Mouse (Mus musculus) kidney, adult 11 months (tissue): ENCODE measurements around the gene Gm20870.
"Not testable (repeated sequence)": the region's sequence is repeated elsewhere in the genome, so short reads cannot be mapped to it uniquely, and the experiment has no call there.

Source experiments
- DNase-seq: peaks from one replicate; pipeline ENCODE4 v3.0.0; 2022

Gm20870 gene

DNA sequence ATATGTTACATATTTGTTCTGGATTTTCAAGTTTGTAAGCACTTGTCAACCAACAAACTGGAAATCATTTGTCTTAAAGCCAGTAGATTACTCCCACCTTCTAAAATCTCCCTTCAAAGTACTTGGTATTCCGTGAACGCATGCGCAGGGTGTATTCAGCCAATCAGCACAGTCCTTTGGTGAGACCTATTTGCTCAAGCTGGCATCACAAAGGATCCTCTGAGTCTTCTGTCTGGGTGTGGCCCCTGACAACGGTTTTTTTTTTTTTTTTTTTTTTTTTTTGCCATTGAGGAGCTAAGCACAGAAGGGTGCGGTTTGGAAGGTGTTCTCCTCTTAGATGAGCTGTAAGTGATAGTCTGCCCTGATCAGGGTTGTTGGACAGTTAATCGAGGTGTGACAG, at the start of gene Gm20870:
Gene Gm20870, plus strand, starts transcription at position 301 of the 400 bp plus-strand sequence.
- DNase-seq: not testable (repeated sequence)
